Mouse (Mus musculus) midbrain, postnatal 0 days (tissue): Measurements from ENCODE around the gene Olfr980. TPM values are rescaled to one million over a fixed set of nuclear protein-coding genes. Genes with fewer than 3 reads are reported as not detected.

ENCODE experiments used
- polyA plus RNA-seq: library from polyadenylated mRNA; unstranded; fragments of >200 nt; fragmentation: Nextera tagmentation; extraction: Ambion mirVana; gene quantifications from 2 replicates; pipeline ENCODE4 v1.2.1, GENCODE M21; 2015
- total RNA-seq: library from RNA; depleted of rRNA; stranded (reverse); fragments of >200 nt; gene quantifications from 2 replicates; pipeline ENCODE4 v1.2.3, GENCODE M21; 2014; rRNA removed

Gene Olfr980
- total and polyA plus RNA-seq, 2 experiments from 2014 or later: not detected

Other genes with a start within 250 kb of the Olfr980 start
- gene Olfr968, start 226.3 kb downstream of the Olfr980 start, total RNA-seq: not detected in 2 replicates
- not detected in 2 replicates for gene Olfr968, start 226.3 kb downstream of the Olfr980 start, polyA plus RNA-seq
- gene Olfr969, start 218.6 kb downstream of the Olfr980 start, total RNA-seq: not detected in 2 replicates
- not detected in 2 replicates for gene Olfr969, start 218.6 kb downstream of the Olfr980 start, polyA plus RNA-seq
- gene Olfr970, start 200.7 kb downstream of the Olfr980 start, total RNA-seq: not detected in 2 replicates
- gene Olfr970, start 200.7 kb downstream of the Olfr980 start, polyA plus RNA-seq: not detected in 2 replicates
- not detected in 2 replicates for gene Olfr971, start 172.7 kb downstream of the Olfr980 start, total RNA-seq
- not detected in 2 replicates for gene Olfr971, start 172.7 kb downstream of the Olfr980 start, polyA plus RNA-seq
- not detected in 2 replicates for gene Olfr972, start 143.2 kb downstream of the Olfr980 start, total RNA-seq
- gene Olfr972, start 143.2 kb downstream of the Olfr980 start, polyA plus RNA-seq: not detected in 2 replicates
- gene Olfr229, start 102.2 kb downstream of the Olfr980 start, total RNA-seq: not detected in 2 replicates
- gene Olfr229, start 102.2 kb downstream of the Olfr980 start, polyA plus RNA-seq: not detected in 2 replicates
- not detected in 2 replicates for gene Olfr974, start 72.1 kb downstream of the Olfr980 start, total RNA-seq
- 0.10 TPM in 1 of 2 replicates, not detected in the other for gene Olfr974, start 72.1 kb downstream of the Olfr980 start, polyA plus RNA-seq
- gene Olfr975, start 57.5 kb downstream of the Olfr980 start, total RNA-seq: not detected in 2 replicates
- gene Olfr975, start 57.5 kb downstream of the Olfr980 start, polyA plus RNA-seq: not detected in 2 replicates
- gene Olfr976, start 48.4 kb downstream of the Olfr980 start, total RNA-seq: not detected in 2 replicates
- not detected in 2 replicates for gene Olfr976, start 48.4 kb downstream of the Olfr980 start, polyA plus RNA-seq
- gene Olfr978, start 17.5 kb downstream of the Olfr980 start, total RNA-seq: not detected in 2 replicates
- not detected in 2 replicates for gene Olfr978, start 17.5 kb downstream of the Olfr980 start, polyA plus RNA-seq
- not detected in 2 replicates for gene Olfr979, start 6.1 kb downstream of the Olfr980 start, total RNA-seq
- gene Olfr979, start 6.1 kb downstream of the Olfr980 start, polyA plus RNA-seq: not detected in 2 replicates
- not detected in 2 replicates for gene Olfr981, start 11.9 kb upstream of the Olfr980 start, total RNA-seq
- not detected in 2 replicates for gene Olfr981, start 11.9 kb upstream of the Olfr980 start, polyA plus RNA-seq
- gene Olfr982, start 64.2 kb upstream of the Olfr980 start, total RNA-seq: not detected in 2 replicates
- not detected in 2 replicates for gene Olfr982, start 64.2 kb upstream of the Olfr980 start, polyA plus RNA-seq
- gene Olfr983, start 84.0 kb upstream of the Olfr980 start, total RNA-seq: not detected in 2 replicates
- not detected in 2 replicates for gene Olfr983, start 84.0 kb upstream of the Olfr980 start, polyA plus RNA-seq
- not detected in 2 replicates for gene Olfr984, start 104.6 kb upstream of the Olfr980 start, total RNA-seq
- gene Olfr984, start 104.6 kb upstream of the Olfr980 start, polyA plus RNA-seq: not detected in 2 replicates
- gene Olfr985, start 120.6 kb upstream of the Olfr980 start, total RNA-seq: not detected in 2 replicates
- gene Olfr985, start 120.6 kb upstream of the Olfr980 start, polyA plus RNA-seq: not detected in 2 replicates
- gene Tmem225, start 138.5 kb upstream of the Olfr980 start, total RNA-seq: not detected in 2 replicates
- not detected in 2 replicates for gene Tmem225, start 138.5 kb upstream of the Olfr980 start, polyA plus RNA-seq
- gene Olfr986, start 171.3 kb upstream of the Olfr980 start, total RNA-seq: not detected in 2 replicates
- gene Olfr986, start 171.3 kb upstream of the Olfr980 start, polyA plus RNA-seq: not detected in 2 replicates
- gene Zfp202, start 182.7 kb upstream of the Olfr980 start, total RNA-seq: 8.8 and 11.5 TPM in 2 replicates
- gene Zfp202, start 182.7 kb upstream of the Olfr980 start, polyA plus RNA-seq: 5.6 and 6.3 TPM in 2 replicates